Mouse (Mus musculus) spleen, adult 2 months (tissue): ENCODE data around the gene Plcb4. TPM values are rescaled to one million over a fixed set of nuclear protein-coding genes. Genes with fewer than 3 reads are reported as not detected.
A peak's percentile ranks its signal among the peaks of the same experiment; 100 is the strongest.

Source experiments
- DNase-seq, 2 experiments: peaks; one replicate each; pipeline versions ENCODE4 v3.0.0 to v3.0.0-alpha.2; 2012 to 2021; ENCODE audit warnings: low spot score in 2 of 2, low read depth in 1 of 2
- H3K27ac ChIP-seq: fragments of 200-500 bp; 2 replicates; pipeline ENCODE4 v1.5.1; 2012; ENCODE audit warnings: low read length, inconsistent platforms; ENCODE audit not compliant: insufficient read depth
- H3K27me3 ChIP-seq: fragments of 200-500 bp; 2 replicates; pipeline ENCODE4 v1.6.1; 2012; ENCODE audit warnings: mild to moderate bottlenecking, moderate library complexity, low read length, inconsistent platforms; ENCODE audit not compliant: control insufficient read depth, insufficient read depth
- H3K36me3 ChIP-seq: fragments of 200-500 bp; 2 replicates; pipeline ENCODE4 v1.6.1; 2012; ENCODE audit warnings: mild to moderate bottlenecking, low read length, inconsistent platforms; ENCODE audit not compliant: control insufficient read depth, insufficient read depth
- H3K4me1 ChIP-seq: fragments of 200-500 bp; 2 replicates; pipeline ENCODE4 v1.6.1; 2011; ENCODE audit warnings: inconsistent platforms; ENCODE audit not compliant: control insufficient read depth, insufficient read depth, insufficient read length
- H3K4me3 ChIP-seq: fragments of 200-500 bp; 2 replicates; pipeline ENCODE4 v1.5.1; 2011; ENCODE audit warnings: mild to moderate bottlenecking, inconsistent platforms; ENCODE audit not compliant: insufficient read depth, insufficient read length; ENCODE audit errors: extremely low read depth
- CTCF ChIP-seq: fragments of 200-500 bp; IDR thresholded peaks from 2 replicates; pipeline ENCODE4 v1.5.1; 2011; ENCODE audit warnings: mild to moderate bottlenecking, inconsistent platforms; ENCODE audit not compliant: insufficient read depth, insufficient read length, insufficient replicate concordance; ENCODE audit errors: extremely low read depth
- POLR2A ChIP-seq: fragments of 200-500 bp; IDR thresholded peaks from 2 replicates; pipeline ENCODE4 v1.6.1; 2011; ENCODE audit warnings: low read depth, low read length, inconsistent platforms
- WGBS: fragments of 180-500 bp; shearing (Covaris S2); methylation state at CpG from one replicate; pipeline ENCODE4 v1.1.7; 2018; 5-methylcytosine and 5-hydroxymethylcytosine counted together
- polyA plus RNA-seq: library from polyadenylated mRNA; depleted of rRNA; stranded (reverse); fragments of >200 nt; gene quantifications from 2 replicates; pipeline ENCODE4 v1.2.3, GENCODE M21; 2012

Plcb4 gene
- polyA plus RNA-seq, 1 experiment, result 2.4 TPM

- no peak for DNase-seq
- Histone ChIP-seq H3K4me3 (no peak overlapping the region), H3K36me3 (no peaks in the 10 kb centered on the region), H3K27ac (no peak overlapping the region), H3K27me3 (no peaks in the 10 kb centered on the region), H3K4me1 (no peaks in the 10 kb centered on the region)
- TF ChIP-seq POLR2A (no peak), CTCF (no peak)
- WGBS, result 89% methylated on average over 9 of the region's 9 CpGs
These were observed 281.1 kb downstream of the Plcb4 start for GRCm38 (mm10) chr2:135939933-135940332.

GRCm38 (mm10) chr2:135947839-135948238 is 289.0 kb downstream of the Plcb4 start:
- WGBS, result 78% methylated on average over 1 of the region's 1 CpGs

GRCm38 (mm10) chr2:135954760-135955548 is 296.1 kb downstream of the Plcb4 start:
- DNase-seq, result no peak
- WGBS, result 89% methylated on average over 13 of the region's 13 CpGs
- H3K4me3 ChIP-seq, result no peak overlapping the region
- TF ChIP-seq CTCF (no peak), POLR2A (no peak)
- no peak overlapping the region for H3K27ac ChIP-seq
- no peaks in the 10 kb centered on the region for H3K4me1 ChIP-seq
- no peaks in the 10 kb centered on the region for H3K36me3 ChIP-seq
- no peaks in the 10 kb centered on the region for H3K27me3 ChIP-seq

More at GRCm38 (mm10) chr2:135947839-135948238, 289.0 kb downstream of the Plcb4 start:
- Histone ChIP-seq H3K27ac (no peak overlapping the region), H3K27me3 (no peaks in the 10 kb centered on the region), H3K4me1 (no peaks in the 10 kb centered on the region), H3K4me3 (no peak overlapping the region), H3K36me3 (no peaks in the 10 kb centered on the region)
- no peak for DNase-seq
- TF ChIP-seq POLR2A, result no peak
- no peak for TF ChIP-seq CTCF

- TF ChIP-seq POLR2A (no peak), CTCF (no peak)
- Histone ChIP-seq H3K27ac (no peak overlapping the region), H3K4me1 (no peaks in the 10 kb centered on the region), H3K36me3 (no peaks in the 10 kb centered on the region), H3K4me3 (no peak overlapping the region), H3K27me3 (no peaks in the 10 kb centered on the region)
- 95% methylated on average over 8 of the region's 8 CpGs for WGBS
- no peak for DNase-seq
These were observed 297.0 kb downstream of the Plcb4 start for GRCm38 (mm10) chr2:135955796-135956195.

- Histone ChIP-seq H3K4me1 (no peaks in the 10 kb centered on the region), H3K27ac (no peak overlapping the region), H3K27me3 (no peaks in the 10 kb centered on the region), H3K4me3 (no peak overlapping the region), H3K36me3 (no peaks in the 10 kb centered on the region)
- TF ChIP-seq CTCF, result peak; percentile 85; the same call in 1 of the 2 replicates
- TF ChIP-seq POLR2A, result no peak
- peak; percentile 2 to 22 for DNase-seq
- WGBS, result 39% methylated on average over 7 of the region's 7 CpGs
These were observed 298.9 kb downstream of the Plcb4 start for GRCm38 (mm10) chr2:135957689-135958088.

- no peak overlapping the region for H3K27ac ChIP-seq
- 90% methylated on average over 17 of the region's 17 CpGs for WGBS
- no peak for DNase-seq
- H3K36me3 ChIP-seq, result no peaks in the 10 kb centered on the region
- no peaks in the 10 kb centered on the region for H3K4me1 ChIP-seq
- TF ChIP-seq CTCF (no peak), POLR2A (no peak)
- no peaks in the 10 kb centered on the region for H3K27me3 ChIP-seq
- H3K4me3 ChIP-seq, result no peak overlapping the region
These were observed 299.6 kb downstream of the Plcb4 start for GRCm38 (mm10) chr2:135958453-135958852.

GRCm38 (mm10) chr2:135963089-135963488 is 304.3 kb downstream of the Plcb4 start:
- H3K4me3 ChIP-seq, result no peak overlapping the region
- H3K4me1 ChIP-seq, result no peaks in the 10 kb centered on the region
- WGBS, result 89% methylated on average over 14 of the region's 14 CpGs
- TF ChIP-seq POLR2A, result no peak
- no peak for TF ChIP-seq CTCF
- no peak for DNase-seq
- no peak overlapping the region for H3K27ac ChIP-seq
- no peaks in the 10 kb centered on the region for H3K36me3 ChIP-seq
- H3K27me3 ChIP-seq, result no peaks in the 10 kb centered on the region
